Mouse (Mus musculus) left cerebral cortex, adult 11 months (tissue): ENCODE results near the gene Nprl3.
A peak's percentile ranks its signal among the peaks of the same experiment; 100 is the strongest.

ENCODE experiments used
- DNase-seq: peaks from one replicate; pipeline ENCODE4 v3.0.0; 2022; ENCODE audit warnings: low spot score

The Nprl3 gene

DNA sequence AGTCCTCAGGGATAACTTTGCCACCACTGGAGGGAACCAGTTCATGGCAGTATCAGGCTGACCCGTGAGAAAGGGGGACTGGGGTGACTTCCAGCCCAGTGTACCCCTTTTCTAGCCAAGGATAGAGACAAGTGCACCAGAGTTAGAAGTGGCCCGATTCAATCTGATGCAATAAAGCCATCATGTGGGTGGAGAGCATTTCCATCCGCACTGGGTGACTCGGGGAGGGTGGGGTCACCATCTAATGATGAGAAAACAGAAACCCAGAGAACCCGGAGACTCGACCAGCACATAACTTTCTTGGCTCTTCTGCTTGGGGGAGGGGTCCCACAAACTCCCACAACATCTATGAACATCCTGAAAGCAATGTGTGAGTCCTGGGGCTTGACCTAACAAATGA, 70.8 kb downstream of the Nprl3 start:
- no peak for DNase-seq

- no peak for DNase-seq
Observed at GRCm38 (mm10) chr11:32195867-32196540, 71.5 kb downstream of the Nprl3 start.

GRCm38 (mm10) chr11:32194626-32195025, 72.9 kb downstream of the Nprl3 start:
- no peak for DNase-seq

DNA sequence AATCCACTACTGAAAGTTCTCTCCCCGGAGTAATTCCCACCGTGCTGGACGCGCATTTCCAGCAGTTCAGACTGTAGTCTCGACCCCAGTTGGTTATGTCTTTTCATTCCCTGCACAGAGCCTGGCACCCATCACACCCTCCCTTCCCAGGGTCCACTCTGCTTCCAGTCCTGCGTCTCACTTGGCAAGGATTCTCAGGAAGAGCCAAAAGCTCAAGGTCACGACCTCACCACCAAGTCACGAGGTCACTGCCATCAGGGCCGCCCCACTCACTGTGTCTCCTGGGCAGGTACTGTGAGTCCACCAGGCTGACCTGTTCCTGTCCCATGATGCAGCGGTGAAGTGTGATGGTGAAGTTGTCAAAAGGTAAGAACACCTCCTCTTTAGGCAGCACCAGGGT, 73.4 kb downstream of the Nprl3 start:
- DNase-seq = no peak

DNA sequence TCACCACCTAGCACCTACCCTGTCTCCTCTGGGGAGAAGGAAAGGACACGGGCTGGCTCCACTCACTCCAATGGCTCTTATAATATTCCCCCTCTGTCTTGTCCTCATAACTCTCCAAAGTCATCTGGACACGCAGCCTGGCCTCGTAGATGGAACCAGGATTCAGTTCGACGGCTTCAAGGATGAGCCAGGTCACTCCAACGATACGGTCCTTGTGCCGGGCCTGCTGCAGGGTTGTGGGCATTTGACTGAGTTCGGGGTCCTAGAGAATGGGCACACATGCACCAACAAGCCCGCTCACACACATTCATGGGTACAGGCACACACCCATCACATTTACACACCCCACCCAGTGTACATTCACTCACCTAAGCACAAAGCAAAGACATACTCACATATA, 74.4 kb downstream of the Nprl3 start:
- DNase-seq = no peak

DNA sequence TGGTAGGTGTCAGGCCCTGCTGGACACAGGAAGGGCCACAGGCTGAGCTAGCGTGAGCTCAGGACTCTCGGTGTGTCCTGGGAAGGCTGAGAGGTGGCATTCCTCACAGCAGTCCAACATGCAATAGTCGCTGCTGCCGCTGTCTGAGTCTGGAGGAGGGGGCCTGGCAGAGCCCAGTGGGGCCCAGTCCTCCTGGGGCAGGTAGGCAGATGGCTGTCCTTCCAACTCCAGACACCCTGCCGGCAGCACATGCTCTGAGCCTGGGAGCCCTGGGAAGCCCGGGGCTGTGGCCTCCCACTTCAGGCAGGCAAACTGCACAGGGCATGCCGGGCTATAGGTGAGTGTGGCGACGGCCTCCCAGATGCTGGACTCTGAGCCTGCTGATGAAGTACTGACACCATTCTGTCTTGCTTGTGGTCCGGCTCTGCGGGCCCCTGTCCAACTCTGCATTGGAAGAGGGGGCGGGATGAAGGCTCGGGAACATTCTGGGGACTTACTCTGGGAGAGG, 76.8 kb downstream of the Nprl3 start:
- no peak for DNase-seq

- DNase-seq = no peak
Observed at GRCm38 (mm10) chr11:32190119-32190518, 77.4 kb downstream of the Nprl3 start.

DNA sequence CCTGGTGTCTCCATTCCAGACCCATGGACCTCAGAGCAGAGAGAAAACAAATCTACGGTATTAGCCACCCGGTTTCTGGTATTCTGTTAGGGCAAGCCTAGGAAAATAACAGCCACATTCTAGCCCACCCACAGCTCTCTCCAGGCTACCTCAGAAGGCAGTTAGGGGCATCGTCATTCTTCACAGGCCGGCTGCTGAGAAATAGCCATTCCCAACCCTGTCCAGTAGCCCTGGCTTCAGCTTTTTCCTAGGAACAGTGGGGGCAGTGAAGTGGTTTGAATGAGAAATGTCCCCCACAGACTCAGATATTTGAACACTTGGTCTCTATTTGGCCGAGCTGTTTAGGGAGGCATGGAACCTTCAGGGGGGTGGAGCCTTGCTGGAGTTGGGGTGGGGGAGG, 78.1 kb downstream of the Nprl3 start:
- DNase-seq = no peak

DNA sequence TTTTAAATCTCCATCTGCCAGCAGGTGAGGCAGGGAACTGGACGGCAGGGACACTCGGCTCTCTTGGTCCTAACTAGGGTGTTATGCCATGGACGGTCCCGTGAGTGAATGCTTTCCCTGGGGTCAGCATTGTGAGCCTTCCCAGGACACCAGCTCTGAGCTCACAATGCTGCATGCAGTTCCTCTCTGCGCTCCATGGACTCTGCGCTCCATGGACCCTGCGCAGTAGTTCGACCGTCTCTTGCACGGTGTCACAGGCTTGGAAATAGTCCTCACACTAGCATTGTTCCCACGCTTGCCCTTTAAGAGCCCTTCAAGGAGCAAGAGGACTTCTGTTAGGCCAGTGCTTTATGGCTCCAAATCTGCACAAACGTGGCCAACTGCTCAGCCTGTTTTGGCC, 78.6 kb downstream of the Nprl3 start:
- no peak for DNase-seq

- no peak for DNase-seq
Observed at GRCm38 (mm10) chr11:32187256-32187655, 80.3 kb downstream of the Nprl3 start.

DNA sequence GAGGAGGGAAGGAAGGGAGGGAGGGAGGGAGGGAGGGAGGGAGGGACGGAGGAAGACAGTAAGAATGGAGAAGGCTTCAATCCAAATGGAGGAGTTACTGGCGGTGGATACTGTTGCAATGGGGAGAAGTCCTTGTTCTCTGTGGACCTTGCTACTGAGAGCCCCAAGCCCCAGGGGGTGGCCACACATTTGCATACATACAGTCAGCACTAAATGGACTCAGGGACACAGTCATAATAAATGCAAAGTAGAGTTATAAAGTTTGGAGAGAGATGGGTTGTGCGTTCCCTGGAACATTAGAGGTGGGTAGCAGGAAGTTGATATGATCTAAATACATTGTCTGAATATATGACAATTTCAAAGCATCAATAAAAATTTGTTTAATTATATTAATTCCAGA, 81.5 kb downstream of the Nprl3 start:
- DNase-seq = no peak

- DNase-seq = no peak
Observed at GRCm38 (mm10) chr11:32184469-32184868, 83.0 kb downstream of the Nprl3 start.

- DNase-seq = peak; percentile 79
Observed at GRCm38 (mm10) chr11:32181973-32182868, 85.3 kb downstream of the Nprl3 start.

DNA sequence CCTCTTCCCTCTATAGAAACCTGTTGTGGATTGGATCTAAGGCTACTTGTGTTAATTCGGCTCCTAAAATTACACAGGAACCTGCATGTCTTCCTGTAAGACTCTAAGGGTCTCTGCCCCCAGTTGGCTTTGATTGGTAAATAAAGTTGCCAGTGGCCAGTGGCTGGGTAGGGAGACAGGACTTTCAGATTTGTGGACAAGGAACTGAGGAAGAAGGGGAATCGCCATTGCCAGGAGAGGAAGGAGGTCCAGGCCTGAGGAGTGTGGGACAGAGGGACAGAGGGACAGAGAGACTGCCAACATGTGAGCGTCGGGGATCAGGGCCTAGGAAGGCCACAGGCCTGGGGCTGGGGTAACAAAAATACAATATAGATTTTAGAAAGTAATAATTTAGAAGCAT, 86.3 kb downstream of the Nprl3 start:
- no peak for DNase-seq

- DNase-seq = no peak
Observed at GRCm38 (mm10) chr11:32178506-32178905, 89.0 kb downstream of the Nprl3 start.
